Mouse (Mus musculus) heart, adult 2 months (tissue): ENCODE data around the gene Tmtc2. TPM values are rescaled to one million over a fixed set of nuclear protein-coding genes. Genes with fewer than 3 reads are reported as not detected.
"Not testable (repeated sequence)": the region's sequence is repeated elsewhere in the genome, so short reads cannot be mapped to it uniquely, and the experiment has no call there.

Experiments used
- DNase-seq, 2 experiments: peaks; one replicate each; pipeline ENCODE4 v3.0.0; 2021
- H3K27ac ChIP-seq: fragments of 200-600 bp; 2 replicates; pipeline ENCODE4 v1.8.1; 2022
- H3K27me3 ChIP-seq: fragments of 200-500 bp; 2 replicates; pipeline ENCODE4 v1.6.1; 2012; ENCODE audit warnings: mild to moderate bottlenecking, low read length, inconsistent platforms, mixed read lengths; ENCODE audit not compliant: control insufficient read depth, insufficient read depth
- H3K36me3 ChIP-seq: fragments of 200-500 bp; 2 replicates; pipeline ENCODE4 v1.6.1; 2012; ENCODE audit warnings: low read length, inconsistent platforms; ENCODE audit not compliant: control insufficient read depth, insufficient read depth
- H3K4me1 ChIP-seq: fragments of 200-500 bp; 2 replicates; pipeline ENCODE4 v1.6.1; 2011; ENCODE audit warnings: low read length; ENCODE audit not compliant: control insufficient read depth, insufficient read depth
- H3K4me3 ChIP-seq: fragments of 200-600 bp; 2 replicates; pipeline ENCODE4 v1.8.1; 2022
- H3K79me2 ChIP-seq: fragments of 200-500 bp; replicated peaks from 2 replicates; pipeline ENCODE4 v1.6.1; 2012; ENCODE audit warnings: mild to moderate bottlenecking, inconsistent platforms, low read length, moderate library complexity, mixed read lengths; ENCODE audit not compliant: control insufficient read depth, insufficient read depth
- H3K9ac ChIP-seq: fragments of 200-500 bp; 2 replicates; pipeline ENCODE4 v1.6.1; 2012; ENCODE audit warnings: low read depth, mild to moderate bottlenecking, control low read depth, inconsistent platforms, low read length, mixed read lengths
- CTCF ChIP-seq: fragments of 200-600 bp; IDR thresholded peaks from 2 replicates; pipeline ENCODE4 v1.8.1; 2022; ENCODE audit warnings: antibody characterized with exemption, mild to moderate bottlenecking, moderate library complexity
- EP300 ChIP-seq: fragments of 200-500 bp; IDR thresholded peaks from 2 replicates; pipeline ENCODE4 v1.6.1; 2011; ENCODE audit warnings: low read depth, low read length, control low read depth; ENCODE audit not compliant: insufficient read depth
- POLR2A ChIP-seq: fragments of 200-500 bp; IDR thresholded peaks from 2 replicates; pipeline ENCODE4 v1.6.1; 2011; ENCODE audit warnings: mild to moderate bottlenecking, low read depth, low read length, control low read depth; ENCODE audit not compliant: insufficient read depth
- WGBS: fragments of 180-500 bp; shearing (Covaris S2); methylation state at CpG from one replicate; pipeline ENCODE4 v1.1.7; 2018; 5-methylcytosine and 5-hydroxymethylcytosine counted together
- intact Hi-C: fragments of 180-260 bp; cut with DNase I; formaldehyde crosslinking; loops from one replicate; pipeline ENCODE4 v1.15.1; 2025
- polyA plus RNA-seq: library from polyadenylated mRNA; depleted of rRNA; stranded (reverse); fragments of >200 nt; gene quantifications from 2 replicates; pipeline ENCODE4 v1.2.3, GENCODE M21; 2012
- total RNA-seq, 2 experiments: library from RNA; stranded (reverse); gene quantifications; 2 replicates each; pipeline ENCODE4 v1.2.3; 2021

The Tmtc2 gene
- total and polyA plus RNA-seq, 3 experiments, result 2.6 to 4.4 (median 4.4) TPM

GRCm38 (mm10) chr10:105286221-105286620, 288.0 kb downstream of the Tmtc2 start:
- DNase-seq, result no peak
- H3K27me3 ChIP-seq, result no peaks in the 10 kb centered on the region
- no peaks in the 10 kb centered on the region for H3K79me2 ChIP-seq
- WGBS, result 88% methylated on average over 2 of the region's 2 CpGs
- TF ChIP-seq POLR2A (no peak), CTCF (no peak), EP300 (no peak)
- peaks cover 2% of the 10 kb centered on the region; the same call in 1 of the 2 replicates for H3K4me1 ChIP-seq
- intact Hi-C loops, result no loop called here
- no peaks in the 10 kb centered on the region for H3K36me3 ChIP-seq
- H3K4me3 ChIP-seq, result no peak overlapping the region
- no peak overlapping the region for H3K27ac ChIP-seq
- H3K9ac ChIP-seq, result no peak overlapping the region

GRCm38 (mm10) chr10:105284171-105284570, 290.1 kb downstream of the Tmtc2 start:
- Histone ChIP-seq H3K36me3 (no peaks in the 10 kb centered on the region), H3K79me2 (no peaks in the 10 kb centered on the region), H3K4me1 (peaks cover 2% of the 10 kb centered on the region; the same call in 1 of the 2 replicates), H3K9ac (no peak overlapping the region), H3K27me3 (no peaks in the 10 kb centered on the region), H3K4me3 (no peak overlapping the region), H3K27ac (no peak overlapping the region)
- peak; percentile 39 to 50 for DNase-seq
- intact Hi-C loops, result no loop called here
- no peak for TF ChIP-seq POLR2A
- TF ChIP-seq CTCF, result no peak
- no peak for TF ChIP-seq EP300
- 49% methylated on average over 6 of the region's 6 CpGs for WGBS

GRCm38 (mm10) chr10:105280933-105281332, 293.3 kb downstream of the Tmtc2 start:
- intact Hi-C loops, result no loop called here
- DNase-seq, result no peak
- TF ChIP-seq POLR2A, result no peak
- no peak for TF ChIP-seq CTCF
- no peak for TF ChIP-seq EP300

GRCm38 (mm10) chr10:105260053-105260452, 314.2 kb downstream of the Tmtc2 start:
- no peaks in the 10 kb centered on the region for H3K36me3 ChIP-seq
- no peak for DNase-seq
- TF ChIP-seq CTCF (peak; percentile 32), EP300 (no peak)
- H3K4me3 ChIP-seq, result no peak overlapping the region
- no peak overlapping the region for H3K27ac ChIP-seq
- WGBS, result 64% methylated on average over 3 of the region's 3 CpGs
- intact Hi-C loops, result no loop called here
- no peaks in the 10 kb centered on the region for H3K4me1 ChIP-seq
- H3K27me3 ChIP-seq, result no peaks in the 10 kb centered on the region
- H3K9ac ChIP-seq, result no peak overlapping the region
- no peaks in the 10 kb centered on the region for H3K79me2 ChIP-seq

More at GRCm38 (mm10) chr10:105280933-105281332, 293.3 kb downstream of the Tmtc2 start:
- Histone ChIP-seq H3K27me3 (no peaks in the 10 kb centered on the region), H3K9ac (no peak overlapping the region), H3K4me3 (no peak overlapping the region), H3K4me1 (peaks cover 2% of the 10 kb centered on the region; the same call in 1 of the 2 replicates), H3K27ac (no peak overlapping the region), H3K36me3 (no peaks in the 10 kb centered on the region), H3K79me2 (no peaks in the 10 kb centered on the region)
- WGBS, result 64% methylated on average over 3 of the region's 3 CpGs

- H3K9ac ChIP-seq, H3K79me2 ChIP-seq, H3K27me3 ChIP-seq, H3K36me3 ChIP-seq, H3K27ac ChIP-seq, H3K4me1 ChIP-seq, H3K4me3 ChIP-seq, intact Hi-C loops: not testable (repeated sequence)
- WGBS, result 84% methylated on average over 22 of the region's 22 CpGs
- peak; percentile 36 to 67 for DNase-seq
Observed at GRCm38 (mm10) chr10:105238291-105238690, 336.0 kb downstream of the Tmtc2 start.

- no peaks in the 10 kb centered on the region for H3K4me1 ChIP-seq
- TF ChIP-seq EP300 (no peak), POLR2A (no peak), CTCF (no peak)
- H3K9ac ChIP-seq, result no peak overlapping the region
- H3K36me3 ChIP-seq, result no peaks in the 10 kb centered on the region
- DNase-seq, result no peak
- H3K79me2 ChIP-seq, result no peaks in the 10 kb centered on the region
- intact Hi-C loops, result no loop called here
- H3K4me3 ChIP-seq, result no peak overlapping the region
- H3K27ac ChIP-seq, result no peak overlapping the region
- no peaks in the 10 kb centered on the region for H3K27me3 ChIP-seq
- WGBS, result 77% methylated on average over 2 of the region's 2 CpGs
Observed at GRCm38 (mm10) chr10:105232864-105233263, 341.4 kb downstream of the Tmtc2 start.
